Mouse (Mus musculus) E14TG2a.4 (cell line): Measurements from ENCODE around the gene Nos1ap.

Experiments used
- CTCF ChIP-seq: conservative IDR thresholded peaks from 2 replicates; pipeline ENCODE4 v1.5.1; 2014; ENCODE audit warnings: low read length
- NANOG ChIP-seq: IDR thresholded peaks from 2 replicates; pipeline ENCODE4 v1.6.1; 2014; ENCODE audit warnings: borderline replicate concordance, low read length, mixed read lengths
- POU5F1 ChIP-seq: IDR thresholded peaks from 2 replicates; pipeline ENCODE4 v1.6.1; 2014; ENCODE audit warnings: low read length, borderline replicate concordance

DNA sequence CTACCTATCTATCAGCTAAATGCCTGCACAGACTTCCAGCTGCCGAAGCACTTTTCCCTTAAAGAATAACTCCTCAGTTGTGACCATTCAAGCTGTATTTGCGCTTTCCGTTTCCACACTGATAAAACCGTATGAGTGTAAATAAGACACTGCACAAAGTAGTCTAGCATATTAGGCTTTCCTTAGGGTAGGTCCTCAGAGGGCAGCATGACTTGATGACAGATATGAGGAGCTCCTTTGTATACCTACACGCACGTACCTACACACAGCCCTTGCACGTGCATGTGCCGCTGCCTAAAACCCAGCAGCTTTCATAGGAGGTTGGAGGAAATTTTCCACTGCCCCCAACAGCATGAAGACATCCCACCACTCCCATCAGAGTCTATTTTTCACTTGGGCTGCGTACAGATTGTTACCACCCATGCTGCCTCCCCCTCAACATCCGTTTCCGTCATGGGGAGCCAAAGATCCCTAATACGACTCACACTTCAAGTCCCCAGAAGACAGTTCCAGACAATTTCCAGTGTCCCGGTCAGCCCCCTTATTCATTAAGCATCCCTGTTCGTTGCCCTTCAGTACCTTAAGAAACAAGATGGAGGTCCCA is 41.4 kb downstream of the Nos1ap start:
- no peak for TF ChIP-seq CTCF
- TF ChIP-seq NANOG: no peak
- TF ChIP-seq POU5F1: no peak
